Mouse (Mus musculus) liver, postnatal 0 days (tissue): Measurements from ENCODE around the gene Plekhg2.

ENCODE experiments used
- CTCF ChIP-seq: sonication (generic); IDR thresholded peaks from 2 replicates; pipeline ENCODE4 v1.5.1; 2016; ENCODE audit warnings: antibody characterized with exemption, low read depth
- EP300 ChIP-seq: IDR thresholded peaks from 2 replicates; pipeline ENCODE4 v1.6.1; 2016; ENCODE audit warnings: antibody characterized with exemption, low read depth, mild to moderate bottlenecking

DNA sequence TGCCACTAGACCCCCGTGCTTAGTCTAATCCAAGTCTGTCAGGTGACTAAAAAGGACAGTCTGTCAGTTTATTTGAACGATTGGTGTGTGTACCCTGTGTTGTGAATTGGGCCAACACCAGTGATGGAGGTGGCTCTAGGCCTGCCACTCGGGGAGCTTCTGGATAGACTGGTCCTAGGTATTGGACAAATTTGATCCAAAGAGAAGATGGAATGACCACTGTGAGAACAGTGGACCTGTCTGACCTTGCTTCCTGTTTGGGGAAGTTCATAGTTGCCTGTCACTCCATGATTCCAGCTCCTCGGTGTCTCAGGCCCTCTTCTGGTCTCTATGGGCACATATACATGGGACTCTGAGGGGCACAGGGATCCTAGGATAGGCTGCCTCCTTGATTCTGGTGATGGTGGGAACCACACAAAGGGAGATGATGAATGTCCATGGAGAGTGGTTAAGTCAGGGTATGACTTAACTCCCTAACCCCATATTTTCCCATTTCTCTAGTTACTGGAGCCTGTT is 20.7 kb downstream of the Plekhg2 start:
- TF ChIP-seq CTCF (no peak), EP300 (no peak)
